Mouse (Mus musculus) thymus, adult 2 months (tissue): Measurements from ENCODE around the gene Kalrn.

Experiments used
- CTCF ChIP-seq: fragments of 200-500 bp; IDR thresholded peaks from 2 replicates; pipeline ENCODE4 v1.5.1; 2012; ENCODE audit warnings: mild to moderate bottlenecking, control low read depth, low read length, moderate library complexity, borderline replicate concordance; ENCODE audit not compliant: control insufficient read depth, poor library complexity, insufficient read depth; ENCODE audit errors: extremely low read depth
- POLR2A ChIP-seq: fragments of 200-500 bp; IDR thresholded peaks from 2 replicates; pipeline ENCODE4 v1.6.1; 2012; ENCODE audit warnings: mild to moderate bottlenecking, low read length, control low read depth, moderate library complexity; ENCODE audit not compliant: control insufficient read depth, poor library complexity, insufficient read depth; ENCODE audit errors: extremely low read depth

DNA sequence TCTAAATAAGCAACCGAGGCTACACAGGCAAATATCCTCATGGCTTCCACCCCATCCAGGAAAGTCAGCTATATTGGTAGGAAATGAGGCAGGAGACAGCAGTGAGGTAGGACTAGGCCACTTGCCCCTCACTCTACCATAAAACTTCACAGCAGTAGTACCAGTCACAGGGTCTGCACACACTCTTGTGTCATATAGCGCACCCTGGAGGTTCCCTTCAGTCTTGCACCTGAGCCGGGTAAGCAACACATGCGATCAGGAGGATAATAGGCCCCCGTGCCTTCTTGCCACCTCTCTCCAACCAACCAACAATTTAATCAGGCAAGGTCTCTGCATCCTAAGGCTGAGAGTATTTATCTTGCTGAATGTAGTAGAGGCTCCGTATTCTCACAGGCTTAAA, 278.8 kb downstream of the Kalrn start:
- TF ChIP-seq CTCF: no peak
- no peak for TF ChIP-seq POLR2A
